Mouse (Mus musculus) heart, adult 2 months (tissue): ENCODE measurements around the gene Ghsr.

Source experiments
- CTCF ChIP-seq: fragments of 200-600 bp; IDR thresholded peaks from 2 replicates; pipeline ENCODE4 v1.8.1; 2022; ENCODE audit warnings: antibody characterized with exemption, mild to moderate bottlenecking, moderate library complexity
- POLR2A ChIP-seq: fragments of 200-500 bp; IDR thresholded peaks from 2 replicates; pipeline ENCODE4 v1.6.1; 2011; ENCODE audit warnings: mild to moderate bottlenecking, low read depth, low read length, control low read depth; ENCODE audit not compliant: insufficient read depth

DNA sequence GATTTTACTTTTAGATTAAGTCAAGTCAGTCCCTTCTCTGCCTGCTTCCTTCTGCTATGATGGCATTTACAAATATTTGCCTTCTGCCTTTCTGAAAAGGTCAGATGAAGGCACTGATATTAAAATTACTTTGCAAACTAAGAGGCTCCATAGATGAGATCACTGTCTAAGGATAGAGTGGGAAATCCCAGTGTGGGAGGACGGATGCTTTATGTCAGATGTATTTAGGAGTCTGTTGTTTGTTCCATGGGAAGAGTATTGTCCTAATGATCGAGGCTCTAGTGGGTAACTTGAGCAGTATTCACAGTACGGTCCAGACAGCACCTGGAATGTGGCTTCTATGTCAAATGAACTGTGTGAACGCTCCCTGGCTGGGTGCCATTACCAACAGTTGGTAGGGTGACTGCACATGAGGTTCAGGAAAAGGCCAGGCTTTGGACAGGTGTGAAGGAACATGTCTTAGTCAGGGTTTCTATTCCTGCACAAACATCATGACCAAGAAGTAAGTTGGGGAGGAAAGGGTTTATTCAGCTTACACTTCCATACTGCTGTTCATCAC is 44.4 kb upstream of the Ghsr start:
- no peak for TF ChIP-seq CTCF
- no peak for TF ChIP-seq POLR2A
